Mouse (Mus musculus): Measurements from ENCODE around the gene Gdi2. TPM values are rescaled to one million over a fixed set of nuclear protein-coding genes. Genes with fewer than 3 reads are reported as not detected.

Gene Gdi2
- 214 and 243 TPM in 2 replicates for polyA plus RNA-seq (2015; fragmentation: Nextera tagmentation; extraction: Ambion mirVana)

DNA sequence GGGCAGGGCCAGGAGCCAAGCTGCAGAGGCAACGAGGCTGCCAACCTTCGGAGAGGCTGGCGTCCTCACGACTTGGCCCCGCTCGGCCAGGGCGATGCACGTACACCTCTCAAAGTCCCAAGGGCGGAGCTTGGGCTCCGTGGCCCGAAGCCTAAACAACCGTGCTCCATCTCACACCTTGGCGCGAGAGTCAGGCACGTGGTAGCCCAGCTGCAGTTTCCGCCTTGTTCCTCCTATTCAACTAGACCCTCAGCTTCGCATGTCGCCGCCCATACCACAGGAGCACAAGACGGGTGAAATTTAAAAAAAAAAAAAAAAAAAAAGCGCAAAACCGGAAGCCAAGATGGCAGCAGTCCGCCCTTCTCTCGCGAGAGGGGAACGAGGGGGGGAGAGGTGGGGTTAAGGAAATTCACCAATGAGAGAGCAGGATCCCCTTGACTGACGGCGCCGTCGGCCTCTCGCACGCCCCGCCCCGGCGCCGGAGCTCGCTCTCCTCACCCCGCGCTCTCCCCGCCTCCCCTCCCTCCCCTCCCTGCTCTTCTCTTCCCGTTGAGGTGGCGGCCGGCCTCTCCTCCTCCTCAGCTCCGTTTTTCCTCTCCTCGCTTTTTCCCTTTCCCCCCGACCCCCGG is at the start of gene Gdi2:
Gdi2 (plus strand) TSS at position 470 of the 629 bp plus-strand sequence.

DNA sequence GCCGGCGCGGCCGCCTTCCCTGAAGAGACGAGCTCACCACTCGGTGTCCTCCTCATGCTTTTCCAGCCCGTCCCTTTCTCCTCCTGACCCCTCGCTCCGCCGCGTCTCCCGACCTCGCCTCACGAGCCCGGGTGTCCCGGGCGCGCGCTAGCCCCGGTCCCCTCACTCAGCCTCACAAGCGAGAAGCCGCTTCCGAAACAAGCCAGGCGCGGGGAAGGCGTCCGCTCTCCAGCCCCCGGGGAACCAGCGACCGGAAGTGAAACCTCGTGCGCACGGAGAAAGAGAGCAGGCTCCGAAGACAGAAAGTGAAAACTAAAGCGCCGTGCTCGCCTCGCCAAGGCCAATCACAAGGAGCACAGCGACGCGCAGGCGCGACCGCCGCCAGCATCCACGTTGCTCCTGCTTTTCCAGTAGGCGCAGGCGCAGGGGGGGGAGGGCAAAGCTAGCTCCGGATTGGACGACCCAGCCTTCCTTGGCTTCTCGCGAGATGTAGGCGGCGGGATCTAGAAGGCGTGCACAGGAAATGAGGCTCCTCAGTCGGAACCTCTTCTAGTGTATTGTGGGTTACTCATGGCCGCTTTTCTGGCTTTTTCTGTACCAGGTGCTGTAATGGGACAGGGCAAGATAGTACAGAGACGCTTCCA is 73.1 kb downstream of the Gdi2 start, which contains the start of gene Fam208b:
Fam208b (minus strand) TSS at position 314 of the 644 bp plus-strand sequence.

Other genes with a start within 250 kb of the Gdi2 start
- 5.0 and 5.5 TPM in 2 replicates for gene Fam208b, start 73.0 kb downstream of the Gdi2 start, polyA plus RNA-seq (2015; fragmentation: Nextera tagmentation; extraction: Ambion mirVana)
- gene Asb13, start 96.0 kb downstream of the Gdi2 start, polyA plus RNA-seq (2015; fragmentation: Nextera tagmentation; extraction: Ambion mirVana): 2.3 TPM in 2 replicates